Mouse (Mus musculus) right cerebral cortex, postnatal 10 days (tissue): ENCODE measurements at regions not wholly inside any gene's neighbourhood (a gene's known extent, or its start where the extent isn't known, plus 50 kb on each side); places are given as distances from the start of the nearest gene placed in this dataset.
"Not testable (repeated sequence)": the region's sequence is repeated elsewhere in the genome, so short reads cannot be mapped to it uniquely, and the experiment has no call there.

ENCODE experiments used
- DNase-seq, 2 experiments: peaks; one replicate each; pipeline ENCODE4 v3.0.0; 2021; ENCODE audit warnings: low spot score in 2 of 2

GRCm38 (mm10) chrX:130525770-130526169 is 776.2 kb downstream of the Diaph2 start:
- DNase-seq, result no peak

GRCm38 (mm10) chrX:130533171-130534156 is 783.9 kb downstream of the Diaph2 start:
- DNase-seq, result no peak

- not testable (repeated sequence) for DNase-seq
These were observed 789.2 kb downstream of the Diaph2 start for GRCm38 (mm10) chrX:130538771-130539170.

- DNase-seq, result no peak
These were observed 798.5 kb downstream of the Diaph2 start for GRCm38 (mm10) chrX:130548001-130548400.

- DNase-seq, result no peak
These were observed 799.7 kb downstream of the Diaph2 start for GRCm38 (mm10) chrX:130549275-130549674.

GRCm38 (mm10) chrX:130549925-130550324 is 800.4 kb downstream of the Diaph2 start:
- DNase-seq, result no peak

- no peak for DNase-seq
These were observed 807.7 kb downstream of the Diaph2 start for GRCm38 (mm10) chrX:130557251-130557650.

- no peak for DNase-seq
These were observed 828.2 kb downstream of the Diaph2 start for GRCm38 (mm10) chrX:130577706-130578105.

GRCm38 (mm10) chrX:130596631-130597030 is 847.1 kb downstream of the Diaph2 start:
- no peak for DNase-seq

- DNase-seq, result peak; percentile 26 to 27
These were observed 852.4 kb downstream of the Diaph2 start for GRCm38 (mm10) chrX:130601911-130602310.

- DNase-seq, result no peak
These were observed 889.0 kb downstream of the Diaph2 start for GRCm38 (mm10) chrX:130638513-130638912.

GRCm38 (mm10) chrX:130655815-130656214 is 906.3 kb downstream of the Diaph2 start:
- DNase-seq, result no peak

- DNase-seq, result peak in 1 of 2 experiments; percentile 14
These were observed 934.8 kb downstream of the Diaph2 start for GRCm38 (mm10) chrX:130684381-130684780.

GRCm38 (mm10) chrX:130708929-130709328 is 959.4 kb downstream of the Diaph2 start:
- no peak for DNase-seq

GRCm38 (mm10) chrX:130744132-130744531 is 994.6 kb downstream of the Diaph2 start:
- DNase-seq, result not testable (repeated sequence)
